Comparison of ENCODE assay signal across 8 mouse cellular contexts in genomic region chr1:91523759-91524158, GRCm38 (mm10). TPM values are rescaled to one million over a fixed set of nuclear protein-coding genes. Genes with fewer than 3 reads are reported as not detected.
A peak's percentile ranks its signal among the peaks of the same experiment; 100 is the strongest.
DNase-seq lines count a peak whose midpoint lies in the region; ATAC-seq and TF ChIP-seq lines count a peak whose summit lies in the region.

No protein-coding gene starts in this region.

- H3K27me3 ChIP-seq in G1E (ENCODE audit: insufficient read depth, low read length): no peaks in the 10 kb centered on the region
- H3K27me3 ChIP-seq in embryonic facial prominence, embryonic 12.5 days: no peaks in the 10 kb centered on the region

- no peak overlapping the region for H3K4me3 ChIP-seq in G1E (ENCODE audit: low read depth, low read length)
- no peak overlapping the region for H3K4me3 ChIP-seq in embryonic facial prominence, embryonic 12.5 days
- no peak overlapping the region for H3K4me3 ChIP-seq in olfactory bulb, adult 2 months (ENCODE audit: insufficient read depth, low read depth, low read length)

- H3K9me3 ChIP-seq in G1E (replicated peaks): no peaks in the 10 kb centered on the region
- no peaks in the 10 kb centered on the region for H3K9me3 ChIP-seq in embryonic facial prominence, embryonic 12.5 days

- no peaks in the 10 kb centered on the region for H3K4me1 ChIP-seq in G1E (ENCODE audit: insufficient read depth, low read depth, low read length)
- H3K4me1 ChIP-seq in embryonic facial prominence, embryonic 12.5 days: no peaks in the 10 kb centered on the region
- H3K4me1 ChIP-seq in olfactory bulb, adult 2 months (ENCODE audit: control insufficient read depth, insufficient read depth, low read length): no peaks in the 10 kb centered on the region

- no peak overlapping the region for H3K9ac ChIP-seq in embryonic facial prominence, embryonic 12.5 days

- no peak overlapping the region for H3K27ac ChIP-seq in embryonic facial prominence, embryonic 12.5 days
- no peak overlapping the region for H3K27ac ChIP-seq in olfactory bulb, adult 2 months (ENCODE audit: insufficient read depth, low read depth, low read length)

- no peak overlapping the region for H3K4me2 ChIP-seq in embryonic facial prominence, embryonic 12.5 days (replicated peaks)

- TF ChIP-seq CTCF in G1E (IDR thresholded peaks at IDR 0.05; ENCODE audit: low read depth, low read length): 0 out of 2 replicates have a peak, but pooled peaks have one; percentile 35
- peak; percentile 75; the same call in 1 of the 2 replicates for TF ChIP-seq CTCF in olfactory bulb, adult 2 months (IDR thresholded peaks at IDR 0.05; ENCODE audit: insufficient read depth, low read depth, low read length)

- peaks cover 82% of the 10 kb centered on the region for H3K36me3 ChIP-seq in G1E (replicated peaks)
- peaks cover 42% of the 10 kb centered on the region for H3K36me3 ChIP-seq in embryonic facial prominence, embryonic 12.5 days

- DNase-seq in G1E (ENCODE audit: low spot score): peak; percentile 65
- DNase-seq in adrenal gland, postnatal 14 days: peak; percentile 75
- DNase-seq in heart, postnatal 36 days: peak; percentile 54 to 61
- DNase-seq in layer of hippocampus, adult 11-12 months (ENCODE audit: low spot score): peak; percentile 62
- peak; percentile 31 to 50 for DNase-seq in lung, adult 18-20 months
- DNase-seq in c-Kit-positive CD71-positive TER-119-positive erythroid progenitor cells, embryonic 14.5 days (ENCODE audit: low spot score): no peak

- intact Hi-C loops in heart, postnatal 36 days (cut with DNase I): loop anchor here (1.0 to 5.0 kb wide), 5 partner anchors 35 to 1089 kb away; no protein-coding TSS in a partner anchor

- ATAC-seq in G1E (ENCODE audit: extremely low read depth, insufficient number of reproducible peaks, low FRiP score, poor library complexity, severe bottlenecking): peak; percentile 64
- ATAC-seq in embryonic facial prominence, embryonic 12.5 days (ENCODE audit: insufficient number of reproducible peaks, insufficient read depth, low FRiP score, low TSS enrichment): 0 out of 2 replicates have a peak, but pooled peaks have one; percentile 69

- no peak for TF ChIP-seq POLR2A in olfactory bulb, adult 2 months (IDR thresholded peaks at IDR 0.05; ENCODE audit: insufficient read depth, low read depth, low read length)

- 11% methylated on average over 10 of the region's 10 CpGs for WGBS in embryonic facial prominence, embryonic 12.5 days
- whole genome bisulfite sequencing in olfactory bulb, adult 2 months: 17% methylated on average over 10 of the region's 10 CpGs

RNA-seq across cellular contexts. Expression of gene Asb1, which starts 16.6 kb away (rescaled TPM):
- total RNA-seq in G1E (2014; fragmentation: Nextera tagmentation): 8.3 and 12.9 TPM in 2 replicates
- total RNA-seq in G1E (2017): 25.7 and 28.0 TPM in 2 replicates
- 9.3 and 12.4 TPM in 2 replicates for polyA plus RNA-seq in G1E (2012)
- total RNA-seq in adrenal gland, postnatal 14 days (2021): 20.6 and 21.7 TPM in 2 replicates
- 9.0 and 9.2 TPM in 2 replicates for polyA plus RNA-seq in embryonic facial prominence, embryonic 12.5 days (2016; fragmentation: Nextera tagmentation; extraction: Ambion mirVana)
- 10 to 100 TPM; 17.0 to 21.0 TPM for total RNA-seq in heart, postnatal 36 days (2021)
- not detected in 2 replicates for polyA plus RNA-seq in olfactory bulb, adult 2 months (2012; ENCODE audit: insufficient read depth, insufficient read length, low replicate concordance, missing spikeins)

RNA-seq across cellular contexts. Expression of gene Traf3ip1, which starts 29.3 kb away (rescaled TPM):
- total RNA-seq in G1E (2014; fragmentation: Nextera tagmentation): 9.7 and 10.5 TPM in 2 replicates
- 12.7 and 12.8 TPM in 2 replicates for total RNA-seq in G1E (2017)
- 16.1 and 17.8 TPM in 2 replicates for polyA plus RNA-seq in G1E (2012)
- total RNA-seq in adrenal gland, postnatal 14 days (2021): 12.3 and 12.6 TPM in 2 replicates
- polyA plus RNA-seq in embryonic facial prominence, embryonic 12.5 days (2016; fragmentation: Nextera tagmentation; extraction: Ambion mirVana): 12.4 and 14.1 TPM in 2 replicates
- total RNA-seq in heart, postnatal 36 days (2021): 1 to 10 TPM; 4.6 to 5.4 TPM
- not detected in 2 replicates for polyA plus RNA-seq in olfactory bulb, adult 2 months (2012; ENCODE audit: insufficient read depth, insufficient read length, low replicate concordance, missing spikeins)
